Mouse (Mus musculus) liver, adult 2 months (tissue): ENCODE measurements at regions not wholly inside any gene's neighbourhood (a gene's known extent, or its start where the extent isn't known, plus 50 kb on each side); places are given as distances from the start of the nearest gene placed in this dataset.

Experiments
- CTCF ChIP-seq: fragments of 200-500 bp; IDR thresholded peaks from 2 replicates; pipeline ENCODE4 v1.5.1; 2011; ENCODE audit warnings: low read depth, low read length, control low read depth
- POLR2A ChIP-seq: fragments of 200-500 bp; IDR thresholded peaks from 2 replicates; pipeline ENCODE4 v1.6.1; 2011; ENCODE audit warnings: low read length, control low read depth; ENCODE audit not compliant: insufficient read depth; ENCODE audit errors: extremely low read depth

DNA sequence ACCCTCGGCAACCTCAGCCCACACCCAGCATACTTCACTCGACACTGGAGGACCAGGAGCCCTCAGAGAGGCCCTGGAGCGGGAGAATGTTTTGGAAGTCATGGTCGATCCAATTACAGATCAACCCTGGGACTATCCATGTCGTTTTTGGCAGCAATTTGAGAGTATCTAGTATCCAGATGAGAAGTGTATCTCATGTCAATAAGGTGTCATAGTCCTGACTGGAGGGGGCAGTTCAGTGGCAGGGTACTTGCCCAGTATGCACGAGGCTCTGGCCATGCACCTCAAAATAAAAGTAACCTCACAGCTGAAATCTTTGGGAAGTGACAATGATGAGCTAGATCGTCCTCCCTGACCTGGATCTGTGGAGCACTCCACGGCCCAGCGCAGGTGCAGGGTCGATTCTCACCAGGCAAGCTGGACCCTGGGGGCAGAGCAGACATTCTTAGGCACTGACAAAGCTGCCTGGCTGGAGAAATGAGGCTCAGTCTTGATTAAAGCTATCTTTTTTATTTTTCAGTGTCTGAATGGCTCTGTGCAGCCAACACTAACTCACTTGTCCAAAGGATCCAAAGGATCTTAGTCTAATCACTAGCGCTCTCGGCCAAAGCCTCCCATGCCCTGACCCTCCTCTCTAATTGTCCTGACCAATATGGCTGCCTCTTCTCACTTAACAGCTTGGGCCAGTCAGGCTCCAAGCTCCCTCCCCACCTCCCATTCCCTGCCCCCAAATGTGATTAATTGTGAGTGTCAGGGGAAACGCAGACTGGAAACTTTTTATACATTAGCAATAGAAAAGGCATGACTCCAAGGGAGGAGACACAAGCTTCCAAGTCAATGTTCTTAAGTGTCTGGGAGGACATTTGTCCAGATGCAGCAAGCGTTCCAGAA is 146.0 kb downstream of the Mtx3 start:
- no peak for TF ChIP-seq POLR2A
- TF ChIP-seq CTCF: no peak
